Mouse (Mus musculus) liver, embryonic 13.5 days (tissue): ENCODE measurements at regions not wholly inside any gene's neighbourhood (a gene's known extent, or its start where the extent isn't known, plus 50 kb on each side); places are given as distances from the start of the nearest gene placed in this dataset.

ENCODE experiments used
- ATAC-seq: fragments of 200-750 bp; cut with Nextera tagmentation; 2 replicates; pipeline ENCODE4 v1.8.0; 2017; ENCODE audit warnings: low read depth, mild to moderate bottlenecking, moderate number of reproducible peaks, moderate library complexity
- DNase-seq: peaks from one replicate; pipeline ENCODE4 v3.0.0; 2022
- H3K27ac ChIP-seq: fragments of 300-500 bp; sonication (generic); 2 replicates; pipeline ENCODE4 v1.5.1; 2015; ENCODE audit warnings: moderate library complexity, mild to moderate bottlenecking, inconsistent platforms
- H3K27me3 ChIP-seq: fragments of 300-500 bp; sonication (generic); 2 replicates; pipeline ENCODE4 v1.6.1; 2015; ENCODE audit warnings: mild to moderate bottlenecking, inconsistent platforms
- H3K36me3 ChIP-seq: fragments of 300-500 bp; sonication (generic); 2 replicates; pipeline ENCODE4 v1.6.1; 2015; ENCODE audit warnings: mild to moderate bottlenecking, inconsistent platforms
- H3K4me1 ChIP-seq: fragments of 300-500 bp; sonication (generic); replicated peaks from 2 replicates; pipeline ENCODE4 v1.6.1; 2015; ENCODE audit warnings: inconsistent platforms
- H3K4me2 ChIP-seq: fragments of 300-500 bp; sonication (generic); 2 replicates; pipeline ENCODE4 v1.6.1; 2015; ENCODE audit warnings: inconsistent platforms, mild to moderate bottlenecking, moderate library complexity
- H3K4me3 ChIP-seq: fragments of 300-500 bp; sonication (generic); replicated peaks from 2 replicates; pipeline ENCODE4 v1.5.1; 2015; ENCODE audit warnings: mild to moderate bottlenecking, inconsistent platforms
- H3K9ac ChIP-seq: fragments of 300-500 bp; sonication (generic); 2 replicates; pipeline ENCODE4 v1.6.1; 2015; ENCODE audit warnings: mild to moderate bottlenecking, inconsistent platforms
- H3K9me3 ChIP-seq: fragments of 300-500 bp; sonication (generic); replicated peaks from 2 replicates; pipeline ENCODE4 v1.6.1; 2016; ENCODE audit warnings: inconsistent platforms
- WGBS: fragments of 180-500 bp; shearing (Covaris S2); methylation state at CpG from one replicate; pipeline ENCODE4 v1.1.7; 2015; ENCODE audit not compliant: insufficient replicate concordance; 5-methylcytosine and 5-hydroxymethylcytosine counted together

GRCm38 (mm10) chr6:55578051-55578450 is 103.0 kb downstream of the Neurod6 start:
- Histone ChIP-seq H3K27me3 (no peaks in the 10 kb centered on the region), H3K27ac (no peak overlapping the region), H3K36me3 (no peaks in the 10 kb centered on the region), H3K9me3 (no peaks in the 10 kb centered on the region), H3K4me3 (no peak overlapping the region), H3K9ac (no peak overlapping the region), H3K4me1 (no peaks in the 10 kb centered on the region), H3K4me2 (no peak overlapping the region)
- DNase-seq (no peak), ATAC-seq (no peak)
- 61% methylated on average over 1 of the region's 1 CpGs for WGBS

- WGBS: 73% methylated on average over 2 of the region's 2 CpGs
- Histone ChIP-seq H3K4me3 (no peak overlapping the region), H3K4me1 (no peaks in the 10 kb centered on the region), H3K27ac (no peak overlapping the region), H3K4me2 (no peak overlapping the region), H3K36me3 (no peaks in the 10 kb centered on the region), H3K9ac (no peak overlapping the region), H3K9me3 (no peaks in the 10 kb centered on the region), H3K27me3 (no peaks in the 10 kb centered on the region)
- no peak for DNase-seq
- ATAC-seq: no peak
These were observed 113.5 kb downstream of the Neurod6 start for GRCm38 (mm10) chr6:55567521-55567920.

GRCm38 (mm10) chr6:55565260-55566209 is 113.8 kb downstream of the Adcyap1r1 start:
- DNase-seq: no peak
- Histone ChIP-seq H3K4me1 (no peaks in the 10 kb centered on the region), H3K27ac (no peak overlapping the region), H3K36me3 (no peaks in the 10 kb centered on the region), H3K27me3 (no peaks in the 10 kb centered on the region), H3K9me3 (no peaks in the 10 kb centered on the region), H3K4me3 (no peak overlapping the region), H3K9ac (no peak overlapping the region), H3K4me2 (no peak overlapping the region)
- WGBS: 63% methylated on average over 14 of the region's 14 CpGs
- ATAC-seq: no peak

- DNase-seq: no peak
- no peak for ATAC-seq
- no peak overlapping the region for H3K9ac ChIP-seq
- no peak overlapping the region for H3K4me3 ChIP-seq
- no peaks in the 10 kb centered on the region for H3K4me1 ChIP-seq
- H3K9me3 ChIP-seq: no peaks in the 10 kb centered on the region
- no peak overlapping the region for H3K27ac ChIP-seq
- 61% methylated on average over 5 of the region's 5 CpGs for WGBS
- no peaks in the 10 kb centered on the region for H3K36me3 ChIP-seq
- H3K27me3 ChIP-seq: no peaks in the 10 kb centered on the region
- no peak overlapping the region for H3K4me2 ChIP-seq
These were observed 108.8 kb downstream of the Adcyap1r1 start for GRCm38 (mm10) chr6:55560606-55561005.

- Histone ChIP-seq H3K9ac (no peak overlapping the region), H3K9me3 (no peaks in the 10 kb centered on the region), H3K27ac (no peak overlapping the region), H3K27me3 (no peaks in the 10 kb centered on the region), H3K4me1 (no peaks in the 10 kb centered on the region), H3K4me2 (no peak overlapping the region), H3K4me3 (no peak overlapping the region), H3K36me3 (no peaks in the 10 kb centered on the region)
- no peak for ATAC-seq
- DNase-seq: no peak
- 77% methylated on average over 11 of the region's 11 CpGs for WGBS
These were observed 108.0 kb downstream of the Adcyap1r1 start for GRCm38 (mm10) chr6:55559797-55560196.
